Mouse (Mus musculus) liver, adult 2 months (tissue): ENCODE data around the gene Pik3ip1.

Experiments
- CTCF ChIP-seq: fragments of 200-500 bp; IDR thresholded peaks from 2 replicates; pipeline ENCODE4 v1.5.1; 2011; ENCODE audit warnings: low read depth, low read length, control low read depth
- POLR2A ChIP-seq: fragments of 200-500 bp; IDR thresholded peaks from 2 replicates; pipeline ENCODE4 v1.6.1; 2011; ENCODE audit warnings: low read length, control low read depth; ENCODE audit not compliant: insufficient read depth; ENCODE audit errors: extremely low read depth

DNA sequence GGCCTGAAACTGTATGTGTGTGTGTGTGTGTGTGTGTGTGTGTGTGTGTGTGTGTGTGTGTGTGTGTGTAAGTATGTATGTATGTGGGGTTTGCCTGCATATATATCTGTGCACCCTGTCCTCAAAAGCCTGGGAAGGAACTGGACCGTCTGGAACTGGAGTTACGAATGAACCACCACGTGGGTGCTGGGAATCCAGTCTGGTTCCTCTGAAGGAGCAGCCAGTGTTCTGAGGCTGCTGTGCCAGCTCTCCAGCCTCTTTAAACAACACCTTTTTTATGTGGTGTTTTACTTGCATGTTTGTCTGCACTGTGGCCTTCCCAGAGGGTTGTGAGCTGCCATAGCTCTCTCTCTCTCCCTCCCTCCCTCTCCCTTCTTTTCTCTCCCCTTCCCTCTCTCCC is 6.4 kb downstream of the Pik3ip1 start:
- TF ChIP-seq CTCF (no peak), POLR2A (no peak)
